Mouse (Mus musculus) neutrophil, adult 5-6 weeks (primary cell): ENCODE measurements at regions not wholly inside any gene's neighbourhood (a gene's known extent, or its start where the extent isn't known, plus 50 kb on each side); places are given as distances from the start of the nearest gene placed in this dataset.

Experiments used
- ATAC-seq: fragments of 151-379, 151-347 bp; 2 replicates; pipeline ENCODE4 v1.8.0; 2017; ENCODE audit warnings: mild to moderate bottlenecking, moderate TSS enrichment; ENCODE audit not compliant: insufficient number of reproducible peaks, poor library complexity, low FRiP score, severe bottlenecking; ENCODE audit errors: extremely low read depth

GRCm38 (mm10) chr12:26936696-26937458 is 405.5 kb downstream of the Sox11 start:
- ATAC-seq: no peak

GRCm38 (mm10) chr12:26930155-26930867 is 412.1 kb downstream of the Sox11 start:
- ATAC-seq: no peak

- ATAC-seq: no peak
These were observed 436.2 kb downstream of the Sox11 start for GRCm38 (mm10) chr12:26906126-26906525.

GRCm38 (mm10) chr12:26903894-26904272 is 434.9 kb downstream of the Cmpk2 start:
- ATAC-seq: no peak

GRCm38 (mm10) chr12:26903073-26903893 is 434.3 kb downstream of the Cmpk2 start:
- ATAC-seq: no peak

GRCm38 (mm10) chr12:26891190-26891589 is 422.2 kb downstream of the Cmpk2 start:
- ATAC-seq: no peak

GRCm38 (mm10) chr12:26886635-26887014 is 417.6 kb downstream of the Cmpk2 start:
- ATAC-seq: no peak

- no peak for ATAC-seq
These were observed 417.0 kb downstream of the Cmpk2 start for GRCm38 (mm10) chr12:26885831-26886634.

GRCm38 (mm10) chr12:26885083-26885482 is 416.1 kb downstream of the Cmpk2 start:
- no peak for ATAC-seq

GRCm38 (mm10) chr12:26884156-26884555 is 415.2 kb downstream of the Cmpk2 start:
- no peak for ATAC-seq

- ATAC-seq: no peak
These were observed 408.7 kb downstream of the Cmpk2 start for GRCm38 (mm10) chr12:26877691-26878121.

- ATAC-seq: no peak
These were observed 408.3 kb downstream of the Cmpk2 start for GRCm38 (mm10) chr12:26877284-26877683.

- ATAC-seq: no peak
These were observed 403.5 kb downstream of the Cmpk2 start for GRCm38 (mm10) chr12:26872466-26872865.

GRCm38 (mm10) chr12:26867731-26868130 is 398.7 kb downstream of the Cmpk2 start:
- ATAC-seq: no peak

GRCm38 (mm10) chr12:26855091-26855516 is 386.1 kb downstream of the Cmpk2 start:
- no peak for ATAC-seq

GRCm38 (mm10) chr12:26844917-26845316 is 375.9 kb downstream of the Cmpk2 start:
- no peak for ATAC-seq

- no peak for ATAC-seq
These were observed 373.7 kb downstream of the Cmpk2 start for GRCm38 (mm10) chr12:26842696-26843095.

- no peak for ATAC-seq
These were observed 352.4 kb downstream of the Cmpk2 start for GRCm38 (mm10) chr12:26821257-26821968.
